Mouse (Mus musculus) cerebellum, adult 9-10 months (tissue): ENCODE measurements at regions not wholly inside any gene's neighbourhood (a gene's known extent, or its start where the extent isn't known, plus 50 kb on each side); places are given as distances from the start of the nearest gene placed in this dataset.
"Not testable (repeated sequence)": the region's sequence is repeated elsewhere in the genome, so short reads cannot be mapped to it uniquely, and the experiment has no call there.

Experiments used
- DNase-seq: peaks from one replicate; pipeline ENCODE4 v3.0.0; 2022

DNA sequence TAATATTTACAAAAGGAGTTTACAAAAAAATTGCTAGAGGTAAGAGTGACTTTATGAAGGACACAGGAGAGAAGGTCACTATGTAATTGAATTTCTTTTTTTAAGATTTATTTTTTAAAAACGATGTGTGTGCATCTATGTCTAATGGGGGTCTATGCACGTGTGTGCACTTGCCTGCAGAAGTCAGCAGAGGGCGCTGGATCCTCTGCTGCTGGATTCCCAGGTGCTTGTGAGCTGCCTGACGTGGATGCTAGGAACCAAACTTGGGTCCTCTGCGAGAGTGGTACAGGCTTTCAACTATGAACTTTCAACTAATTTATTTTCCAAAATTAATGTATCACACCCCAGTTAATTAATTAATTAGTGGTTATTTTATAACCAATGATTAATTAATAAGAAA lies 85.0 kb downstream of the Glrx3 start:
- no peak for DNase-seq

DNA sequence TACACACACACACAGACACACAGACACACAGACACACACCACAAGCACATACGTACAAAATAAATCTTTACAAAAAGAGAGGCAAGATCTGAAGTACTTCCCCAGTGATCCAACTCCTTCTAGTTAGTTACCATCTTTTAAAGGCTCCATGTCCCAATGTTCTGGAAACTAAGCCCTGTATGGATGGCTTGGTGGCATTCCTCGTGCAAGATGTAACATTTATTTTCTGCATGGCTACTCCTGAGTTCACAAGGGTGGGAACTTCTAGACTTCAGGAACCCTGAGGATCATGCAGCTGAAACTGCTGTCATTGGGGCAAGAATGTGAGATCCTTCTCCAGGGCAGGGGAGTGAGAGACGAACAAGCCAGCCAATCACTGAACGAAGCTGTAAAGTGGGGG lies 96.1 kb downstream of the Glrx3 start:
- no peak for DNase-seq

DNA sequence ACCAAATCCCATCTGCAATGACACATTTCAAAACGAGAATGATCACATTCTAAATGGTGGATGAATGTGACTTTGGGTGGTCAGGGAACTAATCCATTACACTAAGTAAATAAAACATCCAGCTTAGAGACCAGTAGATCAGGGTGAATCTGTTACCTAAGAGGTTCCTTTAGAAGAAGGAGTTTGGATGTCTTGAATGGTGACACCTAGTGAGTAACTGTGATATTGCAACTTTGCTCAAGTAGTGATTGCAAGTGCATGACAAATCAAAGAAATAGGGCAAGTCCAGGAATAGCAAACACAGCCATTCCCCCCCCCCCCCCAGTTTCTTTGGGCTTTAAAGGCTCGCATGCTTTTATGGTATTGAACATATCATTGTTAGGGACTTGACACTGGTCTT lies 112.6 kb downstream of the Glrx3 start:
- peak; percentile 32 for DNase-seq

DNA sequence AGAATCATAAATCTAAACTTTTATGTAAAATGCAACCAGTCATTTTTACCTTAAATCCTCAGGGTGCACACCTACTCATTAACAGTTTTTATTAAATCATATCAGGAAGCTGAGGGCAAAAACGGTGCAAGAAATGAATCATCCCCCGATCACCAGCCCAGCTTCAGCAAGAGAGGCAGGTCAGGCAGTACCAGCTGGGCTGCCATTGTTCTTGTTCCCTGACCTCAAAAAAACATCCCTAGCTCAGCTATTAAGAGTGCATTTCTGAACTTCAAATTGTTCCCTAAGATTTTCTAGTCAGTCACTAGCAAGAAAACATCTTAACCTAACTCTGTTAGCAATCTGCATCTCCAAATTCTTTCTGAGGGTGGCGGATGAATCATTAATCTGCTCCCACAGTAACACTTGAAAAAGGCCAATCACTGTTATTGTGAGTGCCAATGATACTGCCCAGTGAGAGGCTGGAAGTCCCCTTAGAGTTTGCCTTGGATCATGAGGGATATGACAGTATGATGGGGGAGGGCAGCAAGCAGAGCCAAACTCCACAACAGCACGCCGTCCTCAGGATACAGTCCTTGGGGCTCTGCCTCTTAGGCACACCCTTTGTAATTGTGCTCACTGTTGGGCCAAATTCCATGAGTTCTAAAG lies 115.3 kb downstream of the Glrx3 start:
- no peak for DNase-seq

DNA sequence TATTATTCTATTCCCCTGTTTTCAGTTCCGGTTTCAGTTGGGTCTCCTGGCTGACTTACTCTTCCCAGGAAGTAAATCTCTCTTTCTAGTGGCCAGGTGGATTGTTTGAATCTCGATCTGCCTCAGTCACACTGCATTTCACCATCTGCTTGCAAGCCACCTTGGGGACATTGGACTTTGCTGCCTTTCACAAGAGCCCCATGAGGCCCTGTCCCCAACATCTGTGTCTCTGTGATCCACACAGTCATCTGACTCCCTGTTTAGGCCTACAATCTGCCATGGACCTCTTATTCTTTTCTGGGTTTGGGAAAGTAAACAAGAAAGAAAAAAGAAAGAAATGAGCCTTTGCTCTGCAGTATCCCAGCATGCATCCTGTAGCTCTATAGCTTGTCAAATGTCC lies 118.1 kb downstream of the Glrx3 start:
- no peak for DNase-seq

DNA sequence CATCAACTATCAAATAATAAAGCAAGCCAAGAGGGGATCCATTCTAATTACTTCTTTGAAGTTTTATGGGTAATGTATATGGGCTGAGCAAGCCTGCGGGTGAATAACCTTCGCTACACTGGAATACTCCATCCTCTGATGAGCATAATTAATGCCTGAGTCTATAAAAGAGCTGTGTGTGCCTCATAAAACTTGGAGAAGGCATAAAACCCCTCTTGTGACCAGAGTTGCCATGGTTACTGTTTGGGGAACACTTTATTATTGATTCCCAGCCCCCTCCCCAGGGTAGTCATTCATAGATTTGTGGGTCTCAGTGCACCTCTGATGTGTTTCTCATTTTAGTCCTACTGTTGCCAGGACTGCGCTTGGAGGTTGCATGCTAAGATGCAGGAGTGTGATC lies 120.0 kb downstream of the Glrx3 start:
- no peak for DNase-seq

DNA sequence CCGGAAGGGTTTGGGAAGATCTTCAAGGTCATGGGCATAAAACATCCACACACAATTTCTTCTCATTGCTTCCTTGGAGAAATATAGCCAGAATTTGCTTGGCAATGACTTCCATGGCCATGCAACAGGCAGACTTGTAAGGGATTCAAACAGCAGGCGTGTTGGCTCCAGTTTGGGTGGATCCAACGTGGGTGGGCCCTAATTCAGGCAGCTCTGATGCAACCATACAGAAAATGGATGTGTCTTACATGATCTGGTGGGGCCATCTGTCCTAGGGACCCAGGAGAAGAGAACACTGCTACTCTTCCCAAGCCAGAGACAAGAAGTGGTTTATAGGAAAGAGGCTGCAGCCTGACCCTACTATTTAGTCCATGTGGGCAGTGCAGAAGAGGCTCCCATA lies 121.5 kb downstream of the Glrx3 start:
- DNase-seq, result no peak

DNA sequence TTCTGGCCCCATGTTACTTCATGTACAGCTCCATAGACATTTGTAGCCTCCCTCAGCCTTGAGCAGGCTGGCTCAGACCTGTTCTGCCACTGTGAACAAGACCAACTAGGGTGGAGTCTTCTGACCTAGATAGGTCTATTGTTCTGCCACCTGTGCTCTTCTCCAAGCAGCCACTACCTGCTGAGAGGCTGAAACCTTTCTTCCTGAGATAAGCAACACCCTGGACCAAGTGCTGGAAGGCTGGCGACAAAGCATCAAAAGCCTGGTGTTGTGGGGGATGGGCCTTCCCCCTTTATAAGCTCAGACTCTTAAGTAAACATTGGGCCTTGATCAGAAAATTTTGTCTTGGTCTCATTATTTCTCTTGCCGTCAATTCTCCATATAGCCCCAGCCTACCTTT lies 132.8 kb downstream of the Glrx3 start:
- no peak for DNase-seq

DNA sequence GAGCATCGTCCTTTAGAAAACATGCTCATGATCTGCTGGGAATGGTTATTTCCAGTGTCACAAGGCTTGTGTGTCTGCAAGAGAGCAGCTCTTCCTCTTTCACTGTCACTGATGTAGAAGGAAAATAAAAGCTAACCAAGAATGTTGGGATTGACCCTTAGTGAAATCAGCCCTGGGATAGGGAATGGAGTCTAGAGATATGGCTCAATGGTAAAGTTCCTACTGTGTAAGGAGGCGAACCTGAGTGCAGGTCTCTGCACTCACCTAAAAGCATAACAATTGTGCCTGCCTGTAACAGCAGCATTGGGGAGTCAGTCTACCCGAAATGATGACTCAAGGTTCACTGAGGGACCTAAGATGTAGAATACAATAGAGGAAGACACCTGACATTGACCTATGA lies 138.1 kb downstream of the Glrx3 start:
- no peak for DNase-seq

DNA sequence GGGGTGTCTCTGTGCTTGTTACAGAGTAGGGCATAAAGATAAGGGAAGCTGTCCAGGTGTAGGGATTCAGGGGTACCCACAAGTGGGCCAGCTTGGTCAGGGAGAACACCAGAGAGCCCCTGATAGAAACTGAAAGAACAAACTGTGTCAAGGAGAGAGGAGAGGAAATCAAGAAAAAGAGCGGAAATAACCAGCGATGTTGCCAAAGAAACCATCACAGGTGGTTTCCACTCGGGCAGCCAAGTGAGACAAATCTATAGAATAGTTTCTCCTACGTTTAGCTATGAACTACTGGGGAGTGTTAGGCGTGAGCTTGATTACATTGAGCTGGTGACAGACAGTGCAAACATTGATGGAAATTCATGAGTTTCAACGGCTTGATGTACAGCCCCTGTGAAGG lies 138.8 kb downstream of the Glrx3 start:
- DNase-seq, result no peak

DNA sequence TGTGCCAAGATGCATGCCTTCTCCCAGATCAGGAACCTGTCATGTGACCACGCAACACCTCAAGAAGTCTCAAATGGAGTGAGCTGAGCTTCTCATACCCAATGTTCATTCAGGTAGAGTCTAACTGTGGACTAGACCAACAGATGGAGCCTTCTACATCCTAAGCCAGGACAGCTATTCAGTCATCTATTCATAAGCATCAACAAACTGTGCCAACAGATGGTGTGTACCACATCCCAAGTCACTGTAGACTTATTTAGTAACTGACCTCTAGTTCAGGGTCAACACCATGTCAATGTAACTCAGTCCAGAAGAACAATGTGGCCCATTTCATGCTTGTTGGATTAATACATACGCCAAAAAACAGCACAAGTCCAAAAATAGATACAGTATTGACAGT lies 146.1 kb downstream of the Glrx3 start:
- no peak for DNase-seq

DNA sequence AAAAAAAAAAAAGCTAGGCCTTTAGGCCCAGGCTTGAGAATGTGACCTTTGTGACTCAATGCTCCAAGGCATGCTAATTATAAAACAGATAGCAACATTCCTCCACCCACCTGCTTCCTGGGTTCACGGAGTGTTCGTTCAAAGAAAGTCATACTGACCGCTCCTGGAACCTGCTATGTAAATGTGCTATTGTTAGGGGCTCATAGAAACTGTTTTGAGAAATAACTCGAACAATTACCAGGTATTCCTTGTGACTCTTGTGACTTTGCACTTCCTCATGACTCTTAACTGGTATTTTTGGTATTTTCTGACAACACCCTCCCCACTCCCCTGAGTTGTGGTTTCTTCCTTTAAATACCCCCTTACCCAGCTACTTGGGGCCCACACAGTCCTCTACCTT lies 147.5 kb downstream of the Glrx3 start:
- not testable (repeated sequence) for DNase-seq

DNA sequence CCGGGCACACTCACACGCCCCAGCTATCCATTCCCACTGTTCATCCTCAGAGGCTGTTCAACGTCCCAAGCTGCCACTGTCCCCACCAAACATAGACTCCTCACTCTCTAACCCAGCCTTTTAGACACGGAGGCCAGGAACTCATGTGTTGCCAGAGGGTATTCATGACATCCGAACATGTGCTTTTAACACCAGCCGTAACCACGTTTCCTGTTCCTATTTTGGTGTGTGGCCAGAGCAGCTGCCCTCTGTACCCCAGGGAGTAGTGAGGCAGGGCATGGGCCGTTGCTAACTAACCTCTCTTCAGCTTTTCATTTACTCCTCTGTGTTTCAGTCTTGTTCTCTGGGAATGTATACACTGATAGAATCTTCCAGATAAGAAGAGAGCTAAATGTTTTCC lies 156.2 kb downstream of the Glrx3 start:
- DNase-seq, result no peak

DNA sequence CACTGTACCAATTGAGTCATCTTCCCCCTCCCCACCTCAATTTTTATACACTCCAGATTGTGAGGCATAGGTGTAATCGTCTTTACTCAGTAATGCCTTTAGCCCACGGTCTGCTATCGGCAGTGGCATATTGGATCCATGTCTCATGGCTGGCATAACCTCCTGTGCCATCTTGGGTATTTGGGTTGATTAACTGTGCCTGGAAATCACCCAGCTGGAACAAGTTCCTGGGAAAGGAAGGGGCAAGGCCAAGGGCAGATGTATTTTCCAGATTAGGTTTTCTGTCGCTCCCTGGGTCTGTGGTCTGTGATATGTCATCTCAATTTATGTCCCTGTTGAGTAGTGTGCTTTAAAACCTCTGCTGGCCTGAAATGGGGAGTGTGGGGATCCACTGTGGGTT lies 158.2 kb downstream of the Glrx3 start:
- no peak for DNase-seq

DNA sequence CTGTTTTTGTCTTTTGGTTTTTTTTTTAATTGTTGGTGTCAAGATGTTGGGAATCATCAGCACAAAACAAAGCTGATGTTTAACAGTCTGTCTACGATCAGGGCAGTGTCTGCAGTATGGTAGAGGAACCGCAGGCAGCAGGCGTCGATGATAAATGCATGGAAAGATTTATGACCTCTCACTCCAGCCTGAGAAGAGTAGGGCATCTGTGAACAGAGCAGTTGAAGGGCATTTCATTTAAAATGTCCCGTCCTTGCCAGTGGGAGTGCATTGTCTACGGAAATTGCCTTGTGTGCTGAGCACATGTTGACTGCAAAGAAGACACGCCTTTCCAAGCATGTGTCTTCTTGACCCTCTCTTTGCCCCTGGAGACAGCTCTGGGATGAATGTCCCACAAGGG lies 158.7 kb downstream of the Glrx3 start:
- DNase-seq, result no peak

DNA sequence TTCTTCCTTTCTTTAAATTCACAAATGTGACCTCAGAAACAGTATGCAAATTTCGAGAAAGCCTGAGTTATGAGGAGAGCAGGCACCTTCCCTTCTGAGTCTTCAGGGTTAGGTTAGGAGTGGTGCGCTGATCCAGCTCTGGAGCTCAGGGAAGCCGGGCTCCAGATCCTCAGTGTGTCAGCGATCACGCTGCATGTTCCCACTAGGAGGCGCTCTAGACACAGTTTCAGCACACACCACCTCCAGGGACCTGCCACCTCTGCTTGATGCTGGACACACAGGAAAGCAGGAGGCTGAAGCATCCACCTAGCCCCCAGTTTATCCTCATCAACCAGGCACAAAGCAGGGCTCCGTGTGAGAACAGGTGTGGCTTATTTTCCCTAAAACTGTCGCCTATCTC lies 165.6 kb downstream of the Glrx3 start:
- DNase-seq, result peak; percentile 53

DNA sequence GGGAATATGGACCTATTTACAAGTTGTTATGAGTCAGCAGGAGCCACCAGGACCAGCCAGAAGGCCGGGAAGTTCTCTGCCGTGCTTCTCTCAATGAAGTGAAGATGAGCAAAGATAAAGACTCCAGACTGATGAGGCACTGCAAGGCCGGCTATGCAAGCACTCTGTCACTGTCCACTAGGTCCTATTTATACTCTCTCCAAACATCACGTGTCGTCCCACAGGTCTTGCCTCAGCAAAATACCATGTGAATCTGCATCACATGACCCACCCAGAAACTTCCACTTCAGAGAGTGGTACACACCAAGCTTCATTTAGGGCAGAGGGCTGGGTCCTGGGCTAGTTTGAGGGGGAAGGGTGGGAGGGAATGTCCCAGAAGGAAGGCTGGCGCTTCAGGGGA lies 172.3 kb downstream of the Glrx3 start:
- DNase-seq, result no peak

DNA sequence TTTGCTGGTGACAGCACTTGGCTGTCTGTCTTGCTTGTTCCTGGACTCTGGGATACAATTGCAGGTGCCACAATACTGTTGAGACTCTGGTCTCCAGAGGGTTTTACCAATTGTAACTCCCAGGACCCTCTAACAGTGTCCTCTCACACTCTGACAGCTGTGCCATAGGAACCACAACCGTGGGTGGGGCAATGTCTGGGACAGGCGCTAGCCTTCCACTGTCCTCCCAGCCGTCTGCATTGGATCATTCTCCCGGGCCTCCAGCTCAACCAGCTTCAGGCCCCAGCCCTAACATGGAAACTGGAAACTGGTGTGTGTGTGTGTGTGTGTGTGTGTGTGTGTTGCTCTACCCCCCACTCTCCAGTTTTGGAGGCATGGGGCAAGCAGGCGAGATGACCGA lies 173.9 kb downstream of the Glrx3 start:
- DNase-seq, result no peak

DNA sequence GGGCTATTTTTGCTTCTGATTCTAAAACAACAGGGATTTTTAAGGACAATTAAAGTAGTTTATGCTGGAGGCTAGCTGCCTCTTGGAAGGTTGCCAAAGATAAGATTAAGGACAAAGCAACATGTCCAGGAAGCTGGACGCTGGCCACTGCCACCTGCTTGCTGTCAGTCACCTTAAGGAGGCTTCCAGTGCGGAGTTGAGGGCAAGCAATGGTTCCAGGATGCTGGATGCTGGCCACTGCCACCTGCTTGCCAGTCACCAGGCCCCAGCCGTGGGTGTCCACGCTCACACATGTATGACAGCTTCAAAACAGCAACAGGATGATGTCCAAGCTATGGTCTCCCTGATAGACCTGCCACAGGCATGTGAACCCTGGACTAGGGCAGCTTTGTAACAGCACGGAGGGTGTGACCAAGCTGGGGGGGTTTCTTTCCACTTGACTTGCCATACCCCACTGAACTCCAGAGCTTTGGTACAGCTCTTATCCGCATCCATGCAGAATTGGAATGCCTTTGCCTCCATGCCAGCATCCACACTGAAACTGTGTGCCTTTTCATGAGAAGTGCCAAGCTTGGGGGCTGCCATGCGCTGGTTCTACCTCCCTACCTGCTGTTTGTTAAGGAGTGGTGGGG lies 174.6 kb downstream of the Glrx3 start:
- peak; percentile 19 for DNase-seq

DNA sequence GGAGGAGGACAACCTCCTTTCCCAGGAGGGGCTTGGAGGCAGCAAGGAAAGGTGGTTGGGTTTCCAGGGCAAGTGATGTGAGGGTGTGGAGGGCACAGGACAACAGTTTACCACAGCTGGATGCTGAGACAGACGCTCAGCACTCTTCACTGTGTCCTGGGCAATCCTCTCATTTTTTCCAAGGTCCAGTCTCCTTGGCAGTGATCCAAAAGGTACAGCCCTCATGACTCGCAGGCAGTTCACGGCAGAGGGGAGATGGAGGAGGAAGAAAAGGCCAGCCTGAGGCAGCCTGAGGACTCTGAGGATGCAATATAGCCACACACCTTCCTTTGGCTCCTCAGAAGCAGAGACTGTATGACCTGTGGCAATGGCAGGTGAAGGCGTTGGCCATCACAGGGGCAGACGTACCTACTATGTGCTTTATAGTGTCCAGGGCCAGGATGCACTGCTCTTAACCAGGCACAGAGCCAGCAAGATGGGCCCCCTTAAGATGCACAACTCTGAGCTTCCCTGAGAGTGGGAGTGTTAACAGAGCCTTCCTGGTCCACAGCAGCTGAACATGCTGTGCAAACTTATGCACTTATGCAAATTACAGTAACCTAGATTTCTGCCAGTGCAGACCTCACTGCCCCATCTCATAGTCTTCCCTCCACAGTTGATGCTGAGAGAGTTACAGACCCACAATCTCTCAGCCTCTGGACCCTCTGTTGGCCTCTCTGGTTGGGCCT lies 181.2 kb downstream of the Glrx3 start:
- no peak for DNase-seq

DNA sequence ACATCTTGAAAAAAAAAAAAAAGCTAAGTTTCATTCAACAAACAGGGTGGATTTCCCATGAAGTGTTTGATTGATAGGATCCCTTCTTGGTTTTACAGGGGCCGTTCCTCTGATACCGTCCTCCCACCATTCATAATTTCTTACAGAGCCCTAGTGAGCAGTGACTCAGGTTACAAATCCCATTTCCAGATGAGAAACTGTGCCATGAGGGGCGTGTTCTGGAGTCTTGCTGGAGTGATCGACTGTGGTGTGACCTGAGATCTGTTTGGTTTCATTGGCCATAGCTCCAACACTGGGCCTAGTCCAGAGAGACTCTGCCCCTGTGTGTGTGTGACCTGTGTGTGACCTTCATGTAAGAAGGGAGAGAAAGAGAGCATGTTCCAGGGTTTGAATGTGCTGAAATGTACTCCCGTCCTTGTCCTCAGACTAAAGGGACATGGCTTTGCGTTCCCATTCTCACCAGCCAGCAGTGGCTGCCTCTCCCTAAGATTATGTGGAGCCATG lies 181.9 kb downstream of the Glrx3 start:
- no peak for DNase-seq

DNA sequence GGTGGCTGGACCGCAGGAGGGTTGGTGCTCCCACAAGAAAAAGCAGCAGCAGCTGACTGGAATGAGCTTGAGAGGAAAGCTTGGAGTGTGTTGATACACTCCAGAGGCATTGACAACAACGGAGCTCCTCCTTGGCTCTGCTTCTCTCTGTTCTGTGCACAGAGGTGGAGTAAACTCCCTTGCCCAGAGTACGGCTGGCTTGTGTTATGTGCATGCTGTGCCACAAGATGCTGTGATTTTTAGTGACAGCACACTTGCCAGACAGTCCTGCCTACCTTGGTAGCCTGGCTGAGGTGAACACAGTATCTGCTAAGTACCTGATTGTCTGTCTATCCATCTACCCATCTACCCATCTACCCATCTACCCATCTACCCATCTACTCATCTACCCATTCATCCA lies 190.9 kb downstream of the Glrx3 start:
- DNase-seq, result no peak

DNA sequence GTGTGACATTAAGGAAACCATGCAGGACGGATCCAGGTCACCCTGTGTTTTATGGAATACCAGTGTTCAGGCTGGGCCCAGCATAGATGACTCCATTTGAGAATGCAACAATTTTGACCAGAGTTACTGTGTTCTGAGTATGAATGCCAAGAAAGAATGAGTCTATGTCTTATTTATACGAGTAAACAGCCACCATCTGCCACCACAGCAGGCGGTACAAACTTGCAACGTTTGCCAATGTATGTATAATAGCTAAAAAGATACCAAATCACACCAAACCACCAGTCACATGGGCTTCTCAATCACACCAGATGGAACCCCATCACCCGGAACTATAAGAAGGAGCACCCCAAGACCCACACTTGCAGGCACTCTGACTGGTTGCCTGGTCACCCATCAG lies 192.1 kb downstream of the Glrx3 start:
- DNase-seq, result peak; percentile 51

DNA sequence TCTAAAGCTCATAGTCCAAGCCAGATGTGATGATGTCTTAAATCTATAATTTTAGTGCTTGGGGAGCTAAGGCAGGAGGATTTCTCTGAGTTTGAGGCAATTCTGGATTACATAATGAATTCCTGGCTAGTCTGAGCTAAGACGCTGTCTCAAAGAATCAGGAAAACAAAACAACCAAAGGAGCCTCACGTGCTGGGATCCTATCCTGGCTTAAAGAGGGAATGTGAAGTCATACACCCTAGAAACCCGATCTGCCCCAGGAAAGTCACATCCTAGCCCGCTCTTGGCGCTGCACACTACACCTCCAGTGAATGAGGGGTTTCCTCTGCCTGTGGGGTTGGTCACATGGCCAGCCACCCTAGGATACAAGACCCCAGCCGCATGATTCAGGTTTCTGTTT lies 211.2 kb downstream of the Glrx3 start:
- no peak for DNase-seq
